Mouse (Mus musculus) heart, embryonic 11.5 days (tissue): ENCODE results near the gene Cdc40. TPM values are rescaled to one million over a fixed set of nuclear protein-coding genes. Genes with fewer than 3 reads are reported as not detected.
A peak's percentile ranks its signal among the peaks of the same experiment; 100 is the strongest.

Experiments
- ATAC-seq: fragments of 200-750 bp; cut with Nextera tagmentation; replicated peaks from 2 replicates; pipeline ENCODE4 v1.8.0; 2017; ENCODE audit warnings: moderate library complexity; ENCODE audit not compliant: insufficient number of reproducible peaks, low FRiP score, low TSS enrichment
- H3K27ac ChIP-seq: fragments of 300-500 bp; sonication (generic); 2 replicates; pipeline ENCODE4 v1.5.1; 2014; ENCODE audit warnings: mild to moderate bottlenecking, low read depth, low read length
- H3K27me3 ChIP-seq: fragments of 300-500 bp; sonication (generic); 2 replicates; pipeline ENCODE4 v1.6.1; 2014; ENCODE audit warnings: mild to moderate bottlenecking, low read length, mixed read lengths; ENCODE audit not compliant: control insufficient read depth, insufficient read depth
- H3K36me3 ChIP-seq: fragments of 300-500 bp; sonication (generic); 2 replicates; pipeline ENCODE4 v1.6.1; 2014; ENCODE audit warnings: mild to moderate bottlenecking, low read length, moderate library complexity, mixed read lengths; ENCODE audit not compliant: control insufficient read depth, insufficient read depth
- H3K4me1 ChIP-seq: fragments of 300-500 bp; sonication (generic); 2 replicates; pipeline ENCODE4 v1.6.1; 2014; ENCODE audit warnings: low read length; ENCODE audit not compliant: control insufficient read depth, insufficient read depth
- H3K4me2 ChIP-seq: fragments of 300-500 bp; sonication (generic); 2 replicates; pipeline ENCODE4 v1.6.1; 2014; ENCODE audit warnings: mild to moderate bottlenecking, moderate library complexity
- H3K4me3 ChIP-seq: fragments of 300-500 bp; sonication (generic); 2 replicates; pipeline ENCODE4 v1.5.1; 2014; ENCODE audit warnings: low read depth, low read length
- H3K9ac ChIP-seq: fragments of 300-500 bp; sonication (generic); 2 replicates; pipeline ENCODE4 v1.6.1; 2014; ENCODE audit warnings: mild to moderate bottlenecking, low read depth, low read length, moderate library complexity
- H3K9me3 ChIP-seq: fragments of 300-500 bp; sonication (generic); replicated peaks from 2 replicates; pipeline ENCODE4 v1.6.1; 2016; ENCODE audit warnings: low read length; ENCODE audit not compliant: control insufficient read depth
- whole genome bisulfite sequencing: fragments of 180-500 bp; shearing (Covaris S2); extraction: QIAGEN DNeasy Blood & Tissue Kit; methylation state at CpG from one replicate; pipeline ENCODE4 v1.1.7; 2014; ENCODE audit not compliant: insufficient replicate concordance; 5-methylcytosine and 5-hydroxymethylcytosine counted together
- polyA plus RNA-seq: library from polyadenylated mRNA; unstranded; fragments of >200 nt; fragmentation: Nextera tagmentation; extraction: Ambion mirVana; gene quantifications from 2 replicates; pipeline ENCODE4 v1.2.1, GENCODE M21; 2014

The Cdc40 gene
- polyA plus RNA-seq, 1 experiment from 2014 or later, result 23.3 TPM

DNA sequence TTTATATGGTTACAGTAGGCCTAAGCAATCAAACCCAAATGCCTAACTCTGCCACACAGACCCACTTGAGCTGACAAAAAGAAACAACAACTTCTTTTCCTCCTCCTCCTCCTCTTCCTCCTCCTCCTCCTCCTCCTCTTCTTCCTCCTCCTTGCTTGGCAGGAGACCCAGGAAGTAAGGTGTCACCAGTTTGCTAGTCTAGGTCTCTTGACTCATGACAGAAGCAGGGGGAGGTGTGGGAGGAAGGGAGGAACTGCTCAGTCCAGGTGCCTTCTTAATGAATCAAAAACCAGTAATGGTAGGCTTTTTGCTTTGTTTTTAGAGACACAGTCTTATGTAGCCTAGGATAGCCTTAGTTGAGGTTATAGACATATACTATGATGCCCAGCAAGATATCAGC, 32.0 kb downstream of the Cdc40 start:
- Histone ChIP-seq H3K9me3 (no peaks in the 10 kb centered on the region), H3K9ac (no peak overlapping the region), H3K4me1 (no peaks in the 10 kb centered on the region), H3K4me2 (no peak overlapping the region), H3K4me3 (no peak overlapping the region), H3K36me3 (peaks cover 2% of the 10 kb centered on the region; the same call in 1 of the 2 replicates), H3K27me3 (no peaks in the 10 kb centered on the region), H3K27ac (no peak overlapping the region)
- no peak for ATAC-seq

DNA sequence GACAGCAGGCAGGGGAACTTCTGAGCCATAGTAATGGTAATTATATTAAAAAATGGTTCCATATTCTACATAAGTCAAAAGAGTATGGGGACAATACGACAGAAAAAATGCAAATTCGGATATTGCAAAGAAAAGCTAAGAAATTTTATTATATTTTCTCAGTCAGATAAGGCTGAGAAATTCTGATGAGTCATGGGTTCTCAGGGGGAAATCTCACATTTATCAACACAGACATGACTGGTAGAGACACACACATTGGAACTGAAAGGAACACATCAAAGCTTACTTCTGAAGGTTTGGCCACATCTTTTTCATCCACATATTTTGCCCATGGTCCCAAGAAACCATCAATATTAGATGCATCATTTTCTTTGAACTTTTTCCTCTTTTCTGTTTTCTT, 32.5 kb downstream of the Cdc40 start:
- WGBS, result 89% methylated on average over 2 of the region's 2 CpGs
- H3K27me3 ChIP-seq, result no peaks in the 10 kb centered on the region
- 0 out of 2 replicates have a peak, but pooled peaks cover 2% of the 10 kb centered on the region for H3K36me3 ChIP-seq
- H3K4me1 ChIP-seq, result no peaks in the 10 kb centered on the region
- no peak overlapping the region for H3K27ac ChIP-seq
- ATAC-seq, result no peak
- no peaks in the 10 kb centered on the region for H3K9me3 ChIP-seq
- no peak overlapping the region for H3K4me2 ChIP-seq
- no peak overlapping the region for H3K4me3 ChIP-seq
- H3K9ac ChIP-seq, result no peak overlapping the region

DNA sequence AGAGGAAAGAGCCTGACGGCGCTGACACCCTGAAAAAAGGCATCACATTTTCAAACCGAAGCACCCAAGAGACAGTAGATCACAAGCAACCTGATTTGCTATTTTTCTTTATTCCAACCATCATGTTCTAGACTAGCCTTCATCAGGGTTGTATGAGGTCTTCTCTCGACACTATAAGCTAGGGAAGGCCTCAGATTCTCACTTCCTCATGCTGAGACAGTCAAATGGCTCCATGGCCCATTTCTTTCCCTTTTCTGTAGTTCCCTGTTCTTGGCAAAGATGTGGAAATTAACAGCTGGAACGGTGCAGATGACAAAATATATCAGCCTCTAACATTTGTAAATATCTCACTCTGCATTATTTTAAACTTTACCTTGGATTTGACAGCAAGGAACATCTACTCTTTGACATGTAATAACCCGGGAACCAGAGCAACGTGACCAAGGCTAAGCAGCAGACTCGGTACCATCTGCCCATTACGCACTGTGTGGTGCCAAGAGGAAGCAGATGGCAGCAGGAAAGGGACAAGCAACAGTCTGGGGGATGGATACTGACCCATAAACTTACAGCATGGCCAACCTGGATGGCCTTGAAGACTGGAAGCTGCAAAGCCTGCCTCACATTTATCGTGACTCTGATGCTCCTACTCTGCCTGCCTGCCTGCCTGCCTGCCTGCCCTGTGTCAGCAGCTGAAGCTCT, 35.8 kb downstream of the Cdc40 start:
- peaks cover 6% of the 10 kb centered on the region; the same call in 1 of the 2 replicates for H3K4me1 ChIP-seq
- H3K9ac ChIP-seq, result no peak overlapping the region
- H3K27me3 ChIP-seq, result no peaks in the 10 kb centered on the region
- H3K36me3 ChIP-seq, result peaks cover 8% of the 10 kb centered on the region; the same call in 1 of the 2 replicates
- WGBS, result 94% methylated on average over 10 of the region's 10 CpGs
- H3K4me3 ChIP-seq, result no peak overlapping the region
- H3K4me2 ChIP-seq, result no peak overlapping the region
- ATAC-seq, result no peak
- no peaks in the 10 kb centered on the region for H3K9me3 ChIP-seq
- no peak overlapping the region for H3K27ac ChIP-seq

DNA sequence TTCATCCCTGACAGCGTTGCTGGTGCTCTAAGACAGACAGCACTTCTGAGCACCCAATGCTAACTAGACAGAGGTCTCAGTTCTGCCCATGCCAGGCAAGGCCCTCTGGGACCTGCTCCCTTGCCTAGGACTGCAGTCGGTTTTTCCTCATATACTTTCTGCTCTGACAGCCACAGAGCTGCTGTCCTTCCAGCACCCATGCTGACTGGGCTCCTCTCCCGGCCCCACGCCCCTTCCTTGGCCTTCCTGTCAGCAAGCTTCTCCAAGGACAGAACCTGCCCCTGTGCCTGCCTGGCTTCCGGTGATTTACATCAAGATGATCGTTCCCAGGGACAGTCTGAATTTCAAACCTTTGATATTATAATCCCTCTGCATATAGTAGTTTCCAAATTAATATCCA, 37.5 kb downstream of the Cdc40 start:
- no peaks in the 10 kb centered on the region for H3K27me3 ChIP-seq
- H3K4me2 ChIP-seq, result no peak overlapping the region
- peaks cover 8% of the 10 kb centered on the region; the same call in 1 of the 2 replicates for H3K36me3 ChIP-seq
- peaks cover 6% of the 10 kb centered on the region; the same call in 1 of the 2 replicates for H3K4me1 ChIP-seq
- no peak overlapping the region for H3K27ac ChIP-seq
- no peak overlapping the region for H3K4me3 ChIP-seq
- no peak for ATAC-seq
- H3K9ac ChIP-seq, result no peak overlapping the region
- no peaks in the 10 kb centered on the region for H3K9me3 ChIP-seq
- WGBS, result 67% methylated on average over 6 of the region's 6 CpGs

DNA sequence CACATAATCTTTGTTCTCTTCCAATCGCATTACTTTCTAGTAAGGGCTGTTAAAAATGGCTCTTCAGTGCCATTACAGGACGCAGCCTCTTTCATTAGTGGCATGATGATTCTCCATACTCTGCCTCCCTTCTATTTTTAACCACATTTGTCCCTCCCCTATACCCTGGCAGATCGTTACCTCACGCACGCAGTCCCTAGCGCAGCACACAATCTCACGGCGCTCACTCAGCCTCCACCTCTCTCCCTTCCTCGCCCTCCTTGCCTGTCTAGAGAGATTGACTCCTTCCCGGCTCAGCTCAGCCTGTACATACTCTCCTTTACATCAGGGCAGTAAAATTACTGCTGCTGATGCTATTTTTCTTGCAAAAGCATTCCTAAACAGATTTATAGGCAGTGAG, 38.6 kb downstream of the Cdc40 start:
- no peaks in the 10 kb centered on the region for H3K27me3 ChIP-seq
- no peak overlapping the region; the same call in 1 of the 2 replicates for H3K4me3 ChIP-seq
- 0 out of 2 replicates have a peak overlapping the region, but pooled peaks have one; percentile 7 for H3K27ac ChIP-seq
- 0 out of 2 replicates have a peak overlapping the region, but pooled peaks have one; percentile 28 for H3K9ac ChIP-seq
- H3K4me2 ChIP-seq, result peak overlapping the region; percentile 51
- peak; percentile 39; the same call in 1 of the 2 replicates for ATAC-seq
- H3K9me3 ChIP-seq, result no peaks in the 10 kb centered on the region
- peaks cover 6% of the 10 kb centered on the region; the same call in 1 of the 2 replicates for H3K4me1 ChIP-seq
- 42% methylated on average over 10 of the region's 10 CpGs for WGBS
- H3K36me3 ChIP-seq, result peaks cover 6% of the 10 kb centered on the region; the same call in 1 of the 2 replicates

DNA sequence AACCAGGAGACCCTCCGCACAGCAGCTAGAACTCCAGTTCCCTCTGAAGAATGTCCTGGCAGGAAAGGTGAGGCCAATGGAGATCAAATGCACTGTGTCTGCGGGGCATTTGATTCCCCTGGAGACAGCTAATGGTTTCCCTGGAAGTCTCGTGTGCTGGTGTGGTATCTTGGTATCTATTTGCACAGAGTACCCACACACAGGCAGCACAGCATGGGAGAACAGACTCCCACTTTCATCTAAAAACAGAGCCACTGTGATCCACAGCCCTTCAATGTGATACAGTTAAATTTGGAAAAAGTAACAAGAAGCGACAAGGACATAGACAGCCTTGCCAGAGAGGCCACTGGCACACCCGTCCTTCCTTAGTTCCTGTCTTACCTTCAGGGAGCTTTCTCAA, 39.3 kb downstream of the Cdc40 start:
- Histone ChIP-seq H3K9me3 (no peaks in the 10 kb centered on the region), H3K4me1 (peaks cover 6% of the 10 kb centered on the region; the same call in 1 of the 2 replicates), H3K36me3 (peaks cover 5% of the 10 kb centered on the region; the same call in 1 of the 2 replicates), H3K4me3 (no peak overlapping the region), H3K27me3 (no peaks in the 10 kb centered on the region), H3K4me2 (peak overlapping the region; percentile 51), H3K9ac (no peak overlapping the region), H3K27ac (0 out of 2 replicates have a peak overlapping the region, but pooled peaks have one; percentile 7)
- no peak for ATAC-seq
- WGBS, result 79% methylated on average over 5 of the region's 5 CpGs

DNA sequence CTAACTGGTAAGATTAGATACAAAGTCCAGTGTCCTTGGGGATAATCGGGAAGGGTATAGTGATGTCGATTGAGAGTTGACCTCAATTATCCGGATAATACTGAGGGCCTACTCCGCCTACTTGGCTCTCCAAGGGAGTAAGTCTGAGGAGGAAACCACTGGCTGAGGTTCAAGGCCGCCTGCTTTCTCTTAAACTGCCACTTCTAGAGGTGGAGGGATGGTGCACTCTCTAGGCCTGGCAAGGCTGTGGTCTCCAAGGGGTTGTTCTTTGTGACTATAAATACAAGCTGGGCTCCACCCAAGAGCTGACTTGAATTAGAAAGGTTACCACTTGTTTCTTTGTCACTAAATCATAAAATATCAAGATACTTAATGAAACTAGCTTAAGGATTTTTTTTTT, 43.0 kb downstream of the Cdc40 start:
- no peak for ATAC-seq
- H3K4me3 ChIP-seq, result no peak overlapping the region

DNA sequence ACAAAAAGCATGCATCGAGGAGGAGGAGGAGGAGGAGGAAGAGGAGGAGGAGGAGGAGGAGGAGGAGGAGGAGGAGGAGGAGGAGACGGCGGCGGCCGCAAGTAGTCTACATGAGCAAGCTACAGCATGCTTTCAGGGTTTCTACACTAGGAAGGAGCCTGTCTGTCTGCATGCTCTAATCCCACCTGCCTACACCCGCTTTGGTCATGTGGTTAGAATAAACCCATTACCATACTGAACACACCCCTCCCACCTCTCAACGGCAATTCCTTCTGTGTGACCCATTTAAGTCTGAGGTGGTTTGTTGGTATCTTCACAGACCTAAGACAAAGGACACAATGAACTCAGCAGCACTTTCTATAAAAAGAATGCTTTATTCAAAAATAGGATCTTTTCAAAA, 51.8 kb downstream of the Cdc40 start:
- no peak overlapping the region for H3K27ac ChIP-seq
- H3K27me3 ChIP-seq, result no peaks in the 10 kb centered on the region
- H3K9me3 ChIP-seq, result no peaks in the 10 kb centered on the region
- no peak for ATAC-seq
- no peak overlapping the region for H3K9ac ChIP-seq
- no peak overlapping the region for H3K4me2 ChIP-seq
- peaks cover 10% of the 10 kb centered on the region; the same call in 1 of the 2 replicates for H3K36me3 ChIP-seq
- 95% methylated on average over 7 of the region's 7 CpGs for WGBS
- H3K4me3 ChIP-seq, result no peak overlapping the region
- H3K4me1 ChIP-seq, result no peaks in the 10 kb centered on the region

More for the DNA sequence above, 43.0 kb downstream of the Cdc40 start:
- no peaks in the 10 kb centered on the region for H3K27me3 ChIP-seq
- no peak overlapping the region for H3K27ac ChIP-seq
- peaks cover 6% of the 10 kb centered on the region; the same call in 1 of the 2 replicates for H3K4me1 ChIP-seq
- WGBS, result 86% methylated on average over 5 of the region's 5 CpGs
- no peak overlapping the region for H3K4me2 ChIP-seq
- H3K9me3 ChIP-seq, result no peaks in the 10 kb centered on the region
- peaks cover 5% of the 10 kb centered on the region; the same call in 1 of the 2 replicates for H3K36me3 ChIP-seq
- no peak overlapping the region for H3K9ac ChIP-seq
